Mouse (Mus musculus) small intestine, adult 2 months (tissue): ENCODE measurements around the gene Nt5dc1.
A peak's percentile ranks its signal among the peaks of the same experiment; 100 is the strongest.

Experiments
- CTCF ChIP-seq: fragments of 200-500 bp; IDR thresholded peaks from 2 replicates; pipeline ENCODE4 v1.5.1; 2012; ENCODE audit warnings: low read depth, mild to moderate bottlenecking, control low read depth, inconsistent platforms, low read length, moderate library complexity, mixed read lengths; ENCODE audit not compliant: insufficient replicate concordance, insufficient read length; ENCODE audit errors: extremely low read depth
- POLR2A ChIP-seq: fragments of 200-500 bp; IDR thresholded peaks from 2 replicates; pipeline ENCODE4 v1.6.1; 2012; ENCODE audit warnings: low read depth, mild to moderate bottlenecking, control low read depth, inconsistent platforms, low read length, moderate library complexity

GRCm38 (mm10) chr10:34297299-34297979 is 120.9 kb downstream of the Nt5dc1 start, which contains the start of gene Tspyl4:
- TF ChIP-seq CTCF (no peak), POLR2A (peak; percentile 52)
